Mouse (Mus musculus) megakaryocyte progenitor cell, adult 5-6 weeks (primary cell): Measurements from ENCODE around the gene Cpt1b. TPM values are rescaled to one million over a fixed set of nuclear protein-coding genes. Genes with fewer than 3 reads are reported as not detected.

Experiments used
- ATAC-seq: replicated peaks from 2 replicates; pipeline ENCODE4 v1.8.0; 2016; ENCODE audit warnings: mild to moderate bottlenecking, moderate TSS enrichment, inconsistent platforms; ENCODE audit not compliant: poor library complexity
- total RNA-seq, 2 experiments: library from RNA; stranded (forward) in 1 of 2; stranded (reverse) in 1 of 2; fragments of 157-497, 149-512 nt in 1 of 2; fragments of 200-1000 nt in 1 of 2; gene quantifications; 2 replicates each; pipeline versions ENCODE4 v1.2.3 to v1.2.4; 2015 to 2017

Cpt1b gene
- total RNA-seq (2015): 1.5 and 1.9 TPM in 2 replicates
- total RNA-seq (2017): 2.3 and 2.5 TPM in 2 replicates

- no peak for ATAC-seq
Observed at GRCm38 (mm10) chr15:89425711-89426121, at the start of gene Cpt1b. Cpt1b (minus strand) TSS chr15:89425863.

- no peak; the same call in 1 of the 2 replicates for ATAC-seq
Observed at GRCm38 (mm10) chr15:89475293-89475600, 49.6 kb upstream of the Cpt1b start.

- ATAC-seq: no peak
Observed at GRCm38 (mm10) chr15:89474596-89475292, 49.1 kb upstream of the Cpt1b start.

- ATAC-seq: no peak
Observed at GRCm38 (mm10) chr15:89473921-89474320, 48.3 kb upstream of the Cpt1b start.

GRCm38 (mm10) chr15:89473370-89473769 lies 47.7 kb upstream of the Cpt1b start:
- no peak for ATAC-seq

- ATAC-seq: no peak
Observed at GRCm38 (mm10) chr15:89471476-89471875, 45.8 kb upstream of the Cpt1b start.

- peak; percentile 90 for ATAC-seq
Observed at GRCm38 (mm10) chr15:89468577-89468976, 42.9 kb upstream of the Cpt1b start.

- no peak for ATAC-seq
Observed at GRCm38 (mm10) chr15:89465052-89465451, 39.4 kb upstream of the Cpt1b start.

- peak; percentile 85 for ATAC-seq
Observed at GRCm38 (mm10) chr15:89463334-89464235, 37.9 kb upstream of the Cpt1b start.

- no peak for ATAC-seq
Observed at GRCm38 (mm10) chr15:89462176-89462575, 36.5 kb upstream of the Cpt1b start.

GRCm38 (mm10) chr15:89461321-89461720 lies 35.7 kb upstream of the Cpt1b start:
- ATAC-seq: no peak

GRCm38 (mm10) chr15:89460298-89460697 lies 34.6 kb upstream of the Cpt1b start:
- ATAC-seq: no peak

- no peak for ATAC-seq
Observed at GRCm38 (mm10) chr15:89459821-89460220, 34.2 kb upstream of the Cpt1b start.

- ATAC-seq: peak; percentile 35
Observed at GRCm38 (mm10) chr15:89458942-89459341, 33.3 kb upstream of the Cpt1b start.

GRCm38 (mm10) chr15:89455642-89456041 lies 30.0 kb upstream of the Cpt1b start:
- no peak for ATAC-seq

- ATAC-seq: no peak
Observed at GRCm38 (mm10) chr15:89454857-89455256, 29.2 kb upstream of the Cpt1b start.

- 0 out of 2 replicates have a peak, but pooled peaks have one; percentile 2 for ATAC-seq
Observed at GRCm38 (mm10) chr15:89453865-89454478, 28.3 kb upstream of the Cpt1b start, which contains the start of gene Mapk8ip2. Mapk8ip2 (plus strand) TSS chr15:89453913.

GRCm38 (mm10) chr15:89452906-89453864 lies 27.5 kb upstream of the Cpt1b start:
- ATAC-seq: peak; percentile 99

- ATAC-seq: peak; percentile 46; the same call in 1 of the 2 replicates
Observed at GRCm38 (mm10) chr15:89442486-89443070, 16.9 kb upstream of the Cpt1b start.

- ATAC-seq: no peak
Observed at GRCm38 (mm10) chr15:89435878-89436277, 10.2 kb upstream of the Cpt1b start.
